Mouse (Mus musculus): ENCODE measurements around the gene Psd4.

DNA sequence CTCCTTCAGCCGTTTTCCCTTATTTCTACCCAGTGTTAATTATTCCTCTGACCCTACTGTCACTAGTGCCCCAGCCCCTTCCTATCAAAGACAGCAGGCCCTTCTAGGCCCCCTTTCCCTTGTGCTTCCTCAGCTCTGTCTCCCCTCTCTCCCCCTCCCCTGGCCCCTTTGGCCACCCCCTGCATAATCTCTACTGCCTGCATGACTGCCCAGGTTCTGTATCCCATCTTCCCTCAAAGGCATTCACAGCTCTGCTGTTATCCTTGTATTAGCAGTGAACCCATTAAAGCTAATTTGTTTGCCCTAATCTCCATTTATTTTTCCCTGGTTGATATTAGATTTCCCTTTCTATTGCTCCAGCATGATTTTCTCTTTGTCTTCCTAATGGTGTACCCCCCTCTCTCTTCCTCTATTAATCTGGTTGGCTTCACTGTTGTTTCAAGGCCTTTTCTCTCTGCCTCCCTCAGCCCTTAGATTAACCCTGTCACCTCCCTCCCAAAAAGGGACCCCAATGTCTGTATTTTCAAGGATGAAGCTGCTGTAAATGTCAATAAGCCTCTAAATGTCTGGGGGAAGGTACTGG, 87.1 kb downstream of the Psd4 start:
- TF ChIP-seq CTCF (IDR thresholded peaks at IDR 0.05) (no peak), POLR2A (IDR thresholded peaks at IDR 0.05; ENCODE audit: insufficient read depth, low read depth, low read length) (no peak)

Measured in heart, adult 2 months (tissue).